Mouse (Mus musculus) gastrocnemius, postnatal 25 days (tissue): Measurements from ENCODE around the gene Gm11559. TPM values are rescaled to one million over a fixed set of nuclear protein-coding genes. Genes with fewer than 3 reads are reported as not detected.
"Not testable (repeated sequence)": the region's sequence is repeated elsewhere in the genome, so short reads cannot be mapped to it uniquely, and the experiment has no call there.

Experiments used
- DNase-seq: peaks from one replicate; pipeline ENCODE4 v3.0.0; 2022
- long read RNA-seq, 2 experiments: library from polyadenylated mRNA; stranded (forward); transcript quantifications; one replicate each; pipeline ENCODE4 v2.0.0; 2021
- total RNA-seq, 2 experiments: library from RNA; stranded (reverse); gene quantifications; 1 replicate in 1 of 2; 2 replicates in 1 of 2; pipeline ENCODE4 v1.2.3; 2021

Gene Gm11559
- total RNA-seq, result not detected
- long read RNA-seq, experiment 1, result 0 reads
- long read RNA-seq, experiment 2, result 0 reads

DNA sequence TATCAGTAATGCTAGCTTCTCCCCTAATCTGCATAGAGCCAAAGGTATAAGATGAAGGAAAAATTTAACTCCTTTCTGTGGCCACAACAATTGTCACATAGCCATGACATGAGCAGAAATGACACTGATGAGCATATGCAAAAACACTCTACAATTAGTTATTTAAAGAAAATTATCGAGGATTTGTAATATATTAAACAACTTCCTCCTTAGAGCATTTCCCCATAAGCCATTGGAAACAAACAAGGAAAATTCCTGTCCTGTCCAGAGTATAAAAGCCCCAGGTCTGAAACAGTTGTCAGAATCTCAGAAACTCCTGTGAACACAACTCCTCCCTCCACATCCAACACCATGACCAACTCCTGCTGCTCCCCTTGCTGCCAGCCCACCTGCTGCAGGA, at the start of gene Gm11559:
Gm11559 (plus strand) TSS at position 301 of the 400 bp plus-strand sequence.
- DNase-seq, result not testable (repeated sequence)

DNA sequence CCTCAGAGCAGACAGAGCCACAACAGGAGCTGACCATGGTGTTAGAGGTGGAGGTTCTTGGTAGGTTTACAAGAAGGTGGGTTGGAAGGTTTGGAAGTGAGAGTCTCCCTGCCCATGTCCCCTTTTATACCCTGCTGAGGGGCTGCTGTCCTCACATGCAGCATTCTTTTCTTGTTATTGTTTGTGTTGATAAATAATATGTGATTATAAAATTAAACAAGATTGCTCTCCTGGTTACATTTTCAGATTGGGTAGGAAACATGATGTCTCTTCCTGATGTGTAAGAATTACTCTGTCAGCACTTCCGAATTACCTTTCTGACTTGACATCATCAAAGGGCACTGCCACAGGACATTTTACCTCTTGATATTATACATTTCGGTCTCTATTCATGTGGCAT, 48.7 kb upstream of the Gm11559 start, which contains the start of gene Gm11564:
Gm11564 (minus strand) TSS at position 101 of the 400 bp plus-strand sequence.
- not testable (repeated sequence) for DNase-seq

DNA sequence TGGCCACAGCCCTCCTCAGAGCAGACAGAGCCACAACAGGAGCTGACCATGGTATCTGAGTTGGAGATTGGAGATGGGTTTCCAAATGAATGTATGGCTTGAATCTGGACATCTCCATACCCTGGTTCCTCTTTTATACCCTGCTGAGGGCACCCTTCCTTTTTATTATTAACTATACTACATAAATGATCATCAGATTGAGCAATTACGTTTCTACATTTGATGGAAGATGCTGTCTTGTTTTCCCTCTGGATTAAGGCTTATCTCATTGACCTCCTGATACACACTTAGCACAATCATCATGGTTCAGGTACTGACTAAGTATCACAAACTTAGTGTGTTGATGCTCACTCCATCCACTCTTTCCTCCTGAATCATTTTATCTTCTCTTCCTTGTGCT, 26.3 kb upstream of the Gm11559 start, which contains the start of gene 2300003K06Rik:
2300003K06Rik (minus strand) TSS at position 101 of the 400 bp plus-strand sequence.
- DNase-seq, result no peak

DNA sequence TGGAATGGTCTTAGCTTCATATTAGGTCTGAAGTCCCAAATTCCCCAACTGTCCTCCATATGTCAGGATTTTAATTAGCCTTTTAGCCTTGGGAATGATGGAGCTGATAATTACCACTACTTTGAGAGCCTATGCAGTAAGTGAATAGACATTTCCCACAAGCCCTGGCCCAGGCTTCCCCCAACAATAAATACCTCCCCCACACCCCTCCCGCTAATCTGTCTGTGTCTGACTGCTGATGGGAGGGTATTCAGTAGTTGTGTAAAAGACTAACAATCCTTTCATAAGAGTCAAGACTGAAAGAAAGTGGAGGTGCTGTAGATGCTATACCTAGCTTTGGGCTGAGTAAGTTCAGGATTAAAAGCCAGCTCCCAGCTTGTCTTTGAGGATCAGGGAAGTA, 22.1 kb upstream of the Gm11559 start:
- no peak for DNase-seq

GRCm38 (mm10) chr11:99846746-99847145, 17.5 kb upstream of the Gm11559 start:
- DNase-seq, result no peak

DNA sequence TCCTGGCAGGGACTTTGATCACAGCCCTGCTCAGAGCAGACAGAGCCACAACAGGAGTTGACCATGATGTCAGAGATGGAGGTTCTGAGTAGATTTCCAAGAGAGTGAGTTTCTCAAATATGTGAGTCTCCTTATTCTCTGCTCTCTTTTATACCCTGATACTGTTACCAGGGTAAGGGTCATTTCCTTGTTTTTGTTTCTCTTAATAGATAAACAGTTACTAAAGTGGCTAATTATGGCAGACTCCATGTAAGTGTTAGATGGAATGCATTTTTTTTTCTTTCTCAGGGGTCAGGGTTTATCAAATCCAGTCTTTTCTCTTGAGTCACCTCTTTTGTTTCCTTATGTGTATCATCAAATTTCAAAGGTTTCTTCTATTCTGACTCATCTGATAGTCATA, 12.8 kb upstream of the Gm11559 start, which contains the start of gene Krtap4-16:
Krtap4-16 (minus strand) TSS at position 101 of the 400 bp plus-strand sequence.
- DNase-seq, result no peak

- DNase-seq, result no peak
Measured at GRCm38 (mm10) chr11:99854121-99854520, 10.2 kb upstream of the Gm11559 start.

GRCm38 (mm10) chr11:99857617-99858016, 6.7 kb upstream of the Gm11559 start, which contains the start of gene Gm11568:
Gene Gm11568, plus strand, starts transcription at chr11:99857917.
- DNase-seq, result no peak

DNA sequence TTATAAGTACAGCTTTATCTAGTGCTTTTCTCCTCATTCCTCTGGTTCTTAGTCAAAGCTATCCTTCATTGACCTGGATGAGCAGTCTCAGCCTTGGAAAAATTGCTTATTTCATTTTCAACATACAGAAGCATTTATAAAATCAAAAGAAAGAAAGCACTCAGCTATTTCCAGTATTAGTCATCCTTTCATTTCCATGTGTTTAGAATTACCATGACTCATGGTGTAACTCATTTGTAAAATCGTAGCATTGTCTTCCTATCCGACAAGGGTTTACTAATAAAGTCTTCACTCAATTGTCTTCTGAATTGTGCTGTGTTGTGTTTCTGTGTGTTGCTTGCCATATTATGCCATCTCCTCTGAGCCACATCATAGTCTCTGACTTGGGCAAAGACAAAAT, 5.5 kb upstream of the Gm11559 start:
- no peak for DNase-seq

- DNase-seq, result not testable (repeated sequence)
Measured at GRCm38 (mm10) chr11:99873089-99873488, 8.8 kb downstream of the Gm11559 start, which contains the start of gene Krtap9-1. Gene Krtap9-1, plus strand, starts transcription at chr11:99873389.

DNA sequence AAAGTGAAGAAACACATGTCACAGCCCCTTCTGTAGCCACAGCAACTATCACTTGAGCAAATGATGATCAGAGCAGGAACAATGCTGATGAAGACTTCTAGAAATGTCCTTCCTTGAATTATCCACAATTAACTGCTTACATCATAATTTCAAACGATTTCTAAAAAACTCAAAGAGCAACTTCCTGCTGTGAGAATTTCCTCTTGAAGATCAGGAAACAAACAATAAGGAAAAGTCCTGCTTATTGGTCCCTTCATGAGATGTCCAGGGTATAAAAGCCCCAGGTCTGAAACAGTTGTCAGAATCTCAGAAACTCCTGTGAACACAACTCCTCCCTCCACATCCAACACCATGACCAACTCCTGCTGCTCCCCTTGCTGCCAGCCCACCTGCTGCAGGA, 14.6 kb downstream of the Gm11559 start, which contains the start of gene Gm11567:
Gm11567 (plus strand) TSS at position 301 of the 400 bp plus-strand sequence.
- DNase-seq, result not testable (repeated sequence)

GRCm38 (mm10) chr11:99907620-99908019, 43.3 kb downstream of the Gm11559 start, which contains the start of gene Krtap31-1:
Gene Krtap31-1, plus strand, starts transcription at chr11:99907920.
- DNase-seq, result no peak

- DNase-seq, result no peak
Measured at GRCm38 (mm10) chr11:99914451-99914850, 50.2 kb downstream of the Gm11559 start, which contains the start of gene Gm11565. Gene Gm11565, plus strand, starts transcription at chr11:99914751.

Other genes starting within 250 kb of the Gm11559 start
- gene Krtap2-4, start 249.6 kb upstream of the Gm11559 start, total RNA-seq, result not detected
- not detected for gene Gm11562, start 244.0 kb upstream of the Gm11559 start, total RNA-seq
- gene Krtap4-1, start 236.2 kb upstream of the Gm11559 start, total RNA-seq, result not detected
- not detected for gene Krtap4-2, start 229.4 kb upstream of the Gm11559 start, total RNA-seq
- gene Krtap4-7, start 220.4 kb upstream of the Gm11559 start, total RNA-seq, result not detected
- gene Gm11555, start 214.2 kb upstream of the Gm11559 start, total RNA-seq, result not detected
- not detected for gene Gm11563, start 205.5 kb upstream of the Gm11559 start, total RNA-seq
- not detected for gene Krtap4-6, start 198.5 kb upstream of the Gm11559 start, total RNA-seq
- gene Gm14190, start 173.7 kb upstream of the Gm11559 start, total RNA-seq, result not detected
- not detected for gene Gm14180, start 130.2 kb upstream of the Gm11559 start, total RNA-seq
- gene Gm11595, start 91.6 kb upstream of the Gm11559 start, total RNA-seq, result not detected
- gene Krtap4-8, start 83.8 kb upstream of the Gm11559 start, total RNA-seq, result not detected
- gene Krtap4-9, start 79.3 kb upstream of the Gm11559 start, total RNA-seq, result not detected
- gene Gm11596, start 71.0 kb upstream of the Gm11559 start, total RNA-seq, result not detected
- not detected for gene Gm11569, start 65.5 kb upstream of the Gm11559 start, total RNA-seq
- gene Gm11554, start 60.0 kb upstream of the Gm11559 start, total RNA-seq, result not detected
- not detected for gene Krtap4-13, start 54.6 kb upstream of the Gm11559 start, total RNA-seq
- gene Gm11564, start 48.8 kb upstream of the Gm11559 start, total RNA-seq, result not detected
- gene 2300003K06Rik, start 26.4 kb upstream of the Gm11559 start, total RNA-seq, result not detected
- gene Krtap4-16, start 12.9 kb upstream of the Gm11559 start, total RNA-seq, result not detected
- not detected for gene Gm11568, start 6.6 kb upstream of the Gm11559 start, total RNA-seq
- gene Krtap9-1, start 8.9 kb downstream of the Gm11559 start, total RNA-seq, result not detected
- gene Gm11567, start 14.7 kb downstream of the Gm11559 start, total RNA-seq, result not detected
- gene Krtap31-1, start 43.4 kb downstream of the Gm11559 start, total RNA-seq, result not detected
- not detected for gene Gm11565, start 50.3 kb downstream of the Gm11559 start, total RNA-seq
- not detected for gene Krtap31-2, start 71.8 kb downstream of the Gm11559 start, total RNA-seq
- gene Krtap9-5, start 84.0 kb downstream of the Gm11559 start, total RNA-seq, result not detected
- gene Krtap29-1, start 114.6 kb downstream of the Gm11559 start, total RNA-seq, result not detected
- gene Krtap16-1, start 122.1 kb downstream of the Gm11559 start, total RNA-seq, result not detected
- gene Krtap17-1, start 129.5 kb downstream of the Gm11559 start, total RNA-seq, result not detected
- gene Krt33a, start 151.7 kb downstream of the Gm11559 start, total RNA-seq, result not detected
- not detected for gene Krt33b, start 165.4 kb downstream of the Gm11559 start, total RNA-seq
- gene Krt34, start 177.1 kb downstream of the Gm11559 start, total RNA-seq, result not detected
- gene Krt31, start 186.1 kb downstream of the Gm11559 start, total RNA-seq, result not detected
- gene Krt32, start 223.8 kb downstream of the Gm11559 start, total RNA-seq, result not detected
- not detected for gene Krt35, start 231.8 kb downstream of the Gm11559 start, total RNA-seq
- gene Krt36, start 241.2 kb downstream of the Gm11559 start, total RNA-seq, result under 1 TPM in 1 of 2 experiments, not detected in 1; 0.16 TPM